Mouse (Mus musculus) myocyte (in vitro differentiated cells): ENCODE measurements around the gene Asphd1.

ENCODE experiments used
- CEBPB ChIP-seq: IDR thresholded peaks from 2 replicates; pipeline ENCODE4 v1.6.1; 2011; ENCODE audit warnings: mild to moderate bottlenecking, moderate library complexity; ENCODE audit not compliant: poor library complexity, insufficient read depth, severe bottlenecking
- E2F4 ChIP-seq: IDR thresholded peaks from one replicate; pipeline ENCODE4 v1.6.1; 2011; ENCODE audit warnings: mild to moderate bottlenecking, control low read depth, moderate library complexity; ENCODE audit not compliant: insufficient read depth
- MAX ChIP-seq: IDR thresholded peaks from one replicate; pipeline ENCODE4 v1.6.1; 2011; ENCODE audit warnings: low read depth, mild to moderate bottlenecking, control low read depth
- POLR2A ChIP-seq: IDR thresholded peaks from one replicate; pipeline ENCODE4 v1.6.1; 2011; ENCODE audit warnings: low read depth, mild to moderate bottlenecking, control low read depth, moderate library complexity; ENCODE audit not compliant: insufficient read length
- POLR2AphosphoS2 ChIP-seq: IDR thresholded peaks from one replicate; pipeline ENCODE4 v1.6.1; 2011; ENCODE audit warnings: low read depth, control low read depth; ENCODE audit not compliant: insufficient read length
- TCF12 ChIP-seq: IDR thresholded peaks from one replicate; pipeline ENCODE4 v1.6.1; 2011; ENCODE audit warnings: mild to moderate bottlenecking, control low read depth; ENCODE audit not compliant: poor library complexity, insufficient read depth, severe bottlenecking
- TCF3 ChIP-seq: IDR thresholded peaks from one replicate; pipeline ENCODE4 v1.6.1; 2011; ENCODE audit warnings: low read depth, control low read depth; ENCODE audit not compliant: insufficient read length
- USF1 ChIP-seq: IDR thresholded peaks from one replicate; pipeline ENCODE4 v1.6.1; 2011; ENCODE audit warnings: low read depth, mild to moderate bottlenecking, control low read depth, moderate library complexity

DNA sequence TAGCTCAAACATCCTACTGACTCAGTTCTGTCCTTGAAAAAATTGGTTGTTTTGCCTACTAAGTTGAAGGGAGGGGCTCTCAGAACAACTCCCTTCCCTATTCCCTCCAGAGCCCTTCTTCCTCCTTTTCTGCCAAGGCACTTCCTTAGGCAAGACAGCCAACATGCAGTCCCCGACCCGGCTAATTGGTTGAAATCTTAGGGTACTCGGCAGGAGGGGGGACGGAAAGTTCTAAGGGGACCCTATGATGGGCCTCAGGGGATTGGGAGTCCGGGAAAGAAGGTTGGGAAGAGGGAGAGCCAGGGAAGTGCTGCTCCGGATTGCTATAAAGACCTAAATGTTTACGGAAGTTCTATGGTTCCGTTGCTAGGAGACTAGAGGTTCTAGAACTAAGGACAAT lies 26.1 kb upstream of the Asphd1 start:
- TF ChIP-seq POLR2AphosphoS2 = no peak
- no peak for TF ChIP-seq POLR2A
- no peak for TF ChIP-seq CEBPB
- TF ChIP-seq TCF12 = no peak
- TF ChIP-seq USF1 = no peak
- TF ChIP-seq E2F4 = no peak
- no peak for TF ChIP-seq MAX
- TF ChIP-seq TCF3 = no peak
